Mouse (Mus musculus): Measurements from ENCODE around the gene Prss8. TPM values are rescaled to one million over a fixed set of nuclear protein-coding genes. Genes with fewer than 3 reads are reported as not detected.

Prss8 gene
- polyA plus RNA-seq, 1 experiment from 2014 or later = 48.8 TPM

GRCm38 (mm10) chr7:127927726-127928125, 2.2 kb downstream of the Prss8 start:
- Histone ChIP-seq H3K4me1 (ENCODE audit: insufficient read depth) (peaks cover 18% of the 10 kb centered on the region), H3K27me3 (ENCODE audit: insufficient read depth, low read length) (peaks cover 5% of the 10 kb centered on the region; the same call in 1 of the 2 replicates), H3K4me2 (peak overlapping the region; percentile 57), H3K4me3 (ENCODE audit: low read depth, low read length) (peak overlapping the region; percentile 42), H3K36me3 (ENCODE audit: insufficient read depth) (peaks cover 44% of the 10 kb centered on the region), H3K27ac (ENCODE audit: low read depth) (no peak overlapping the region), H3K9ac (no peak overlapping the region), H3K9me3 (ENCODE audit: low read depth, low read length) (no peaks in the 10 kb centered on the region)
- DNase-seq (no peak), ATAC-seq (ENCODE audit: insufficient read depth) (no peak)
- no peak for TF ChIP-seq CTCF (IDR thresholded peaks at IDR 0.05; ENCODE audit: low read depth)
- 74% methylated on average over 11 of the region's 11 CpGs for WGBS

GRCm38 (mm10) chr7:127926846-127927245, 3.1 kb downstream of the Prss8 start:
- Histone ChIP-seq H3K36me3 (ENCODE audit: insufficient read depth) (peaks cover 47% of the 10 kb centered on the region), H3K9ac (no peak overlapping the region), H3K27ac (ENCODE audit: low read depth) (peak overlapping the region; percentile 93; the same call in 1 of the 2 replicates), H3K4me1 (ENCODE audit: insufficient read depth) (peaks cover 18% of the 10 kb centered on the region), H3K27me3 (ENCODE audit: insufficient read depth, low read length) (peaks cover 5% of the 10 kb centered on the region; the same call in 1 of the 2 replicates), H3K9me3 (ENCODE audit: low read depth, low read length) (no peaks in the 10 kb centered on the region), H3K4me2 (no peak overlapping the region; the same call in 1 of the 2 replicates), H3K4me3 (ENCODE audit: low read depth, low read length) (no peak overlapping the region)
- 77% methylated on average over 11 of the region's 11 CpGs for WGBS
- DNase-seq (no peak), ATAC-seq (ENCODE audit: insufficient read depth) (no peak)
- no peak for TF ChIP-seq CTCF (IDR thresholded peaks at IDR 0.05; ENCODE audit: low read depth)

DNA sequence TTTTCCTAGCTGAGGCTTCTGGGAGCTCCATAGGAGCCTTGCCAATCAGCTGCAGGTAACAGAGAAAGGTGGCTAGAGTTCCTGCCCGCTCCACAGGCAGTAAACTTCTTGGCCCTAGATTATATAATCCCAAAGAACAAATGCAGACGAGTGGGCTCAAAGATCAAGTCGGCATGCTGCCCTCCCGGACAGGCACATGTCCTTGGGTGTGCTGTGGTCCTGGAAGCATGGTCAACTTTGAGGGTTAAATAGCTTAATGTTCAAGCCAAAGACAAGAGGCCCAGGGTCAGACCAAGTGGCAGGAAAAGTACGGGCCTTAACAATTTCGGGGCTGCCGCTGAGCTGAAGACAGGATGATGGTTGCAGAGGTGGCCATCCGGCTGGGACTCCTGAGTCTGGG, 3.8 kb downstream of the Prss8 start:
- peak overlapping the region; percentile 93 for H3K27ac ChIP-seq (ENCODE audit: low read depth)
- no peak for TF ChIP-seq CTCF (IDR thresholded peaks at IDR 0.05; ENCODE audit: low read depth)
- no peak for ATAC-seq (ENCODE audit: insufficient read depth)
- no peaks in the 10 kb centered on the region for H3K9me3 ChIP-seq (ENCODE audit: low read depth, low read length)
- peak overlapping the region; percentile 18; the same call in 1 of the 2 replicates for H3K9ac ChIP-seq
- DNase-seq = no peak
- H3K4me1 ChIP-seq (ENCODE audit: insufficient read depth) = peaks cover 12% of the 10 kb centered on the region; the same call in 1 of the 2 replicates
- no peak overlapping the region for H3K4me3 ChIP-seq (ENCODE audit: low read depth, low read length)
- peaks cover 5% of the 10 kb centered on the region; the same call in 1 of the 2 replicates for H3K27me3 ChIP-seq (ENCODE audit: insufficient read depth, low read length)
- H3K4me2 ChIP-seq = peak overlapping the region; percentile 23; the same call in 1 of the 2 replicates
- 71% methylated on average over 8 of the region's 8 CpGs for WGBS
- peaks cover 47% of the 10 kb centered on the region for H3K36me3 ChIP-seq (ENCODE audit: insufficient read depth)

DNA sequence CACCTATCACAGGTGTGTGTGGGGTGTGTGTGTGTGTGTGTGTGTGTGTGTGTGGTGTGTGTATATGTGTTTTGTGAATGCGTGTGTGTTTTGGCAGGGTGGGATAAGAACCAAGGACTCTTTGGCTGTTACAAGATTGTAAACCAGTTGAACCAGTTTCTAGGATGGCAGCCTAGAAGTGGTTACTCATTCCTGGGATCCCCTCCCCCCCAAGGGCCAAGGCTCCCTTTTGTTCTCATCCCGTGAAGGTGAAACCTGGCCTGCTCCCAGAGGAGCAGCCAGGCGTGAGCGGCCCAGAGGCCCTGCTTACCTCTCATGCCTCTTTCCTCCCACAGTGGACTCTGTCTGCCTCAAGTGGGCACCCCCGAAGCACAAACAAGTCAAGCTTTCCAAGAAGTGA, 4.7 kb downstream of the Prss8 start:
- peak overlapping the region; percentile 93 for H3K27ac ChIP-seq (ENCODE audit: low read depth)
- H3K36me3 ChIP-seq (ENCODE audit: insufficient read depth) = peaks cover 54% of the 10 kb centered on the region
- peaks cover 12% of the 10 kb centered on the region; the same call in 1 of the 2 replicates for H3K4me1 ChIP-seq (ENCODE audit: insufficient read depth)
- ATAC-seq (ENCODE audit: insufficient read depth) (peak; percentile 75), DNase-seq (peak; percentile 81)
- peak overlapping the region; percentile 37; the same call in 1 of the 2 replicates for H3K4me2 ChIP-seq
- H3K27me3 ChIP-seq (ENCODE audit: insufficient read depth, low read length) = peaks cover 5% of the 10 kb centered on the region; the same call in 1 of the 2 replicates
- 63% methylated on average over 5 of the region's 5 CpGs for WGBS
- no peak for TF ChIP-seq CTCF (IDR thresholded peaks at IDR 0.05; ENCODE audit: low read depth)
- no peak overlapping the region for H3K4me3 ChIP-seq (ENCODE audit: low read depth, low read length)
- H3K9me3 ChIP-seq (ENCODE audit: low read depth, low read length) = no peaks in the 10 kb centered on the region
- H3K9ac ChIP-seq = peak overlapping the region; percentile 18; the same call in 1 of the 2 replicates

DNA sequence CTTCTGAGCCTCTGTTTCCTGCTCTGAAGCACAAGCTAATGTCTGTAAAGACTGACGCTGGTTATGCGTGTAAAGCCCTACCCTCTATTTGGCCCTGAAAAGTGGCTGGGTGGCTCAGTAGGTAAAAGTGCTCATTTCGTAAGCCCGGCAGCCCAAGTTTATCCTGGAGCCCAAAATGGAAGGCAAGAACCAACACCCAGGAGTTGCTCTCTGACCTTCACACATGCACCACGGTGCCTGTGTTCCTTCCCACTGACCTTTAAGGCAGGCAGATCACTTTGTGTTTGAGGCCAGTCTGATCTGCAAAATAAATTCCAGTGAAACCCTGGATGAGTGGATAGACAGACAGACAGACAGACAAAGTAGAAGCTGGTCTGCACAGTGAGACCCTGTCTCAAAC, 6.2 kb downstream of the Prss8 start:
- 80% methylated on average over 5 of the region's 5 CpGs for WGBS
- Histone ChIP-seq H3K9me3 (ENCODE audit: low read depth, low read length) (no peaks in the 10 kb centered on the region), H3K27ac (ENCODE audit: low read depth) (peak overlapping the region; percentile 71; the same call in 1 of the 2 replicates), H3K9ac (no peak overlapping the region; the same call in 1 of the 2 replicates), H3K27me3 (ENCODE audit: insufficient read depth, low read length) (peaks cover 5% of the 10 kb centered on the region; the same call in 1 of the 2 replicates), H3K4me2 (no peak overlapping the region; the same call in 1 of the 2 replicates), H3K4me3 (ENCODE audit: low read depth, low read length) (no peak overlapping the region), H3K36me3 (ENCODE audit: insufficient read depth) (peaks cover 56% of the 10 kb centered on the region), H3K4me1 (ENCODE audit: insufficient read depth) (peaks cover 12% of the 10 kb centered on the region; the same call in 1 of the 2 replicates)
- ATAC-seq (ENCODE audit: insufficient read depth) (no peak), DNase-seq (no peak)
- TF ChIP-seq CTCF (IDR thresholded peaks at IDR 0.05; ENCODE audit: low read depth) = no peak

GRCm38 (mm10) chr7:127922451-127923275, 7.2 kb downstream of the Prss8 start:
- peaks cover 12% of the 10 kb centered on the region; the same call in 1 of the 2 replicates for H3K4me1 ChIP-seq (ENCODE audit: insufficient read depth)
- peaks cover 60% of the 10 kb centered on the region for H3K36me3 ChIP-seq (ENCODE audit: insufficient read depth)
- peak overlapping the region; percentile 27; the same call in 1 of the 2 replicates for H3K27ac ChIP-seq (ENCODE audit: low read depth)
- no peak for TF ChIP-seq CTCF (IDR thresholded peaks at IDR 0.05; ENCODE audit: low read depth)
- no peak overlapping the region for H3K4me3 ChIP-seq (ENCODE audit: low read depth, low read length)
- H3K9ac ChIP-seq = no peak overlapping the region; the same call in 1 of the 2 replicates
- WGBS = 62% methylated on average over 6 of the region's 6 CpGs
- DNase-seq (no peak), ATAC-seq (ENCODE audit: insufficient read depth) (no peak)
- H3K9me3 ChIP-seq (ENCODE audit: low read depth, low read length) = no peaks in the 10 kb centered on the region
- no peak overlapping the region for H3K4me2 ChIP-seq
- H3K27me3 ChIP-seq (ENCODE audit: insufficient read depth, low read length) = no peaks in the 10 kb centered on the region

DNA sequence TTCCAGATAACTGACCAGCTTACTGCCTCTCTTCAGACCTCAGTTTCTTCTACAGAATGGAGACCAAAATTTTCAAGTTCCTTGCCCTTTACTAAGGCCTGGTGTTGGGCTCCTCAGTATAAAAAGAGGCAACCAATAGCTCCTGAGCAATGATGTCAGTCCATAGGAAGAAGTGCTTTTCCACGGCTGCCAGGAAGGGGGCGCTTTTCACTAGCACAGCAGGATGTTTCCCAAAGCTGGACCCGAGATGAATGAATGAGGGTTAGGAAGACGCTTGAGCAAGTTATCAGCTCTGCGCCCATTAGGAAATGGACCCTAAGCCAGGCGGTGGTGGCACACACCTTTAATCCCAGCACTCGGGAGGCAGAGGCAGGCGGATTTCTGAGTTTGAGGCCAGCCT, 8.4 kb downstream of the Prss8 start:
- DNase-seq (peak; percentile 52), ATAC-seq (ENCODE audit: insufficient read depth) (no peak)
- peak; percentile 62 for TF ChIP-seq CTCF (IDR thresholded peaks at IDR 0.05; ENCODE audit: low read depth)
- Histone ChIP-seq H3K4me3 (ENCODE audit: low read depth, low read length) (no peak overlapping the region), H3K4me2 (no peak overlapping the region), H3K4me1 (ENCODE audit: insufficient read depth) (peaks cover 12% of the 10 kb centered on the region; the same call in 1 of the 2 replicates), H3K9me3 (ENCODE audit: low read depth, low read length) (no peaks in the 10 kb centered on the region), H3K36me3 (ENCODE audit: insufficient read depth) (peaks cover 59% of the 10 kb centered on the region), H3K9ac (no peak overlapping the region), H3K27ac (ENCODE audit: low read depth) (no peak overlapping the region), H3K27me3 (ENCODE audit: insufficient read depth, low read length) (no peaks in the 10 kb centered on the region)
- WGBS = 65% methylated on average over 8 of the region's 8 CpGs

Measured in lung, embryonic 14.5 days (tissue).